Mouse (Mus musculus): Measurements from ENCODE around the gene Slc17a4. TPM values are rescaled to one million over a fixed set of nuclear protein-coding genes. Genes with fewer than 3 reads are reported as not detected.

Gene Slc17a4
- 0.14 and 0.37 TPM in 2 replicates for polyA plus RNA-seq (2016; fragmentation: Nextera tagmentation; extraction: Ambion mirVana)

DNA sequence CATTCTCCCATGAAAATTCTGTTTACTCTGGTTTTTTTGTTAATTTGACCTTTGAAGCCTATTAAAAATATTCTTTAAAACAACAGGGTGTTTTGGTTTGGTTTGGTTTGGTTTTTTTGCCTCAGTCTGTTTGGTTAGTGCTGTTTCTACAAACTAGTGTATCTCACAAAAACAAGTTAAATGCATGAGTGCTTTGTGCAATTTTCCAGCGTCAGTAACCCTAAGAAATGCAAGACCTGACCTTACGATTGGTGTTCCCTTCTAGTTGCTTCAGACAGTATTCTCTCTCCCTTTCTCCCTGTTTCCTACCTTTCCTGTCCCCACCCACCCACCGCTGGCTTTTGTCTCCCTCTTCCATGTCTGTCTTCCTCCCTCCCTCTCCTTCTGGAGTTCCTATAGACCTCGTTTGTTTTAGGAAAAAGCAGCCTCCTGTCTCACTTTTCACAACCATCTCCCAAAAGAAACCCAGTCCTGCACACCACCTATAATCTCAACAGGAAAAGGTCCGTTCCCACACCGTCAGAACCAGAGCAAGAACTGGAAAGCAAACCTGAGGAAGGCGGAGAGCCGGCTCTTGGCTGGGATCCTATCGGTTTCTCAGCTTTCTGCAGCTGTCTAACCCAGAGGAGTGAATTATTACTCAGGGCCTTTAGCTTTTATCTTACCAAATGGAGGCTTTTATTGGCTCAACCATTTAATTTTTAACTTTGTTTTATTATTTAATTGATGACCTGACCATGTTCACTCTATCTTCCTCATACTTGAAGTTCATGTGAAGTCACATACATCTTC lies at the start of gene Slc17a4:
Gene Slc17a4 (minus strand): TSS at position 634 of the 792 bp plus-strand sequence.
- ATAC-seq (ENCODE audit: low FRiP score, low read depth): no peak
- Histone ChIP-seq H3K4me2 (replicated peaks) (no peak within 1 kb of the TSS), H3K27me3 (replicated peaks) (no peaks in the 10 kb centered on the region), H3K4me3 (no peak within 1 kb of the TSS), H3K36me3 (no peaks in the 10 kb centered on the region), H3K9ac (no peak within 1 kb of the TSS), H3K27ac (no peak within 1 kb of the TSS), H3K4me1 (peaks cover 3% of the 10 kb centered on the region; the same call in 1 of the 2 replicates), H3K9me3 (no peaks in the 10 kb centered on the region)
- whole genome bisulfite sequencing: 66% methylated on average over 9 of the region's 9 CpGs

DNA sequence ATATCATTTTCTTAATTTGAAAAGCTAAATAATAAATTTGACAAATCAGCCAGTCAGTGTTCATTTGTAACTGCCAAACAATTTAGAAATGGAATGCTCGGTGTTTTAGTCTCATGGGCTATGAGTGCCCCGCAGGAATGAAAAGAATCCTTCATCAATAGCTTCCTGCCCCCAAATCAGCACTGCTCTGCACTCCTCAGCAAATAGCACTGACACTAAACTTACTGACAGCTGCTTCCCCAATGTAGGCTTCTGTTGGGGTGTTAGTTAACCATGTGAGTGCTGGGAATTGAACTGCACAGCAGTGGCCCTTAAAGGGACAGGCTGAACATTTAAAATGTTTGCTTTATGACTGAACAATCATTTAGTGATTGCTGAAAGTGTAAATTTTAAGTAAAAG lies 45.0 kb upstream of the Slc17a4 start:
- no peak for ATAC-seq (ENCODE audit: low FRiP score, low read depth)
- Histone ChIP-seq H3K9ac (no peak overlapping the region), H3K27me3 (replicated peaks) (no peaks in the 10 kb centered on the region), H3K4me1 (no peaks in the 10 kb centered on the region), H3K9me3 (no peaks in the 10 kb centered on the region), H3K27ac (no peak overlapping the region), H3K4me2 (replicated peaks) (no peak overlapping the region), H3K4me3 (no peak overlapping the region), H3K36me3 (no peaks in the 10 kb centered on the region)
- 39% methylated on average over 2 of the region's 2 CpGs for WGBS

DNA sequence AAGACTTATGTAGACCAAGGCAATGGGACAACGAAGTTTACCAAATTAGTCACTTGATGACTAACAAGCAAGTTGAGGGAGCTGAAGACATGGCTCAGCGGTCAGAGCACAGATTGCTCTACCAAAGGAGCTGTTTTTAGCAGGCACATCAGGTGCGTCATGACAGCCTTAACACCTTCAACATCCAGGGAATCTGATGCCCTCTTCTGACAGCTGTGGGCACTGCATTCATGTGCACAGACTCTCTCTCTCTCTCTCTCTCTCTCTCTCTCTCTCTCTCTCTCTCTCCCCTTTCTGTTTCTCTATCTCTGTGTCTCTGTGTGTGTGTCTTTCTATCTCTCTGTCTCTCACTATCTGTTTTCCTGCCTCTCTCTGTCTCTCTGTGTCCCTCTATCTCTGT lies 36.1 kb upstream of the Slc17a4 start:
- ATAC-seq (ENCODE audit: low FRiP score, low read depth): no peak
- WGBS: 80% methylated on average over 3 of the region's 3 CpGs
- Histone ChIP-seq H3K4me3 (no peak overlapping the region), H3K36me3 (no peaks in the 10 kb centered on the region), H3K4me1 (no peaks in the 10 kb centered on the region), H3K27me3 (replicated peaks) (no peaks in the 10 kb centered on the region), H3K4me2 (replicated peaks) (no peak overlapping the region), H3K9me3 (no peaks in the 10 kb centered on the region), H3K9ac (no peak overlapping the region), H3K27ac (no peak overlapping the region)

- Histone ChIP-seq H3K4me3 (no peak overlapping the region), H3K27me3 (replicated peaks) (no peaks in the 10 kb centered on the region), H3K36me3 (no peaks in the 10 kb centered on the region), H3K9ac (no peak overlapping the region), H3K4me2 (replicated peaks) (no peak overlapping the region), H3K27ac (no peak overlapping the region), H3K9me3 (no peaks in the 10 kb centered on the region), H3K4me1 (no peaks in the 10 kb centered on the region)
- ATAC-seq (ENCODE audit: low FRiP score, low read depth): peak; percentile 75
- WGBS: 39% methylated on average over 14 of the region's 14 CpGs
Measured at GRCm38 (mm10) chr13:23949484-23950246, 34.9 kb upstream of the Slc17a4 start.

DNA sequence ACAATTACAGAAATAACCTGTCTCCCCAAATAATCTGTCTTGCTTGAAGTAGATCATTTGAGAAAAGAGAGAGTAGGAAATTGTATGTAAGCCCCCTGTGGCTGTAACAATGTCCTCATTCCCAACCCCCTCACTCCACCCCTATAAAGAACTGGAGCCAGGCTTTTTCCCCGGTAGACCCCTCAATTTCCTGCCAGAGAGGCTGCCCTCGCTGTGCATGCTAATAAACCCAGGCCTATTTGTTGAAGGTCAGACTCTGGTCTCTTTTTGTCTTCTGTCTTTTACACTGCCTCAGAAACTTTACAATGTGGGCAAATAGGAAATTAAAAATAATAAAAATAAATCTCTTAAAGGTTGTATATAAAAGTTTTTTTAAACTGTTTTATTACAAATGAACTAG lies 31.4 kb upstream of the Slc17a4 start:
- Histone ChIP-seq H3K27ac (no peak overlapping the region), H3K4me3 (no peak overlapping the region), H3K9me3 (no peaks in the 10 kb centered on the region), H3K27me3 (replicated peaks) (no peaks in the 10 kb centered on the region), H3K9ac (no peak overlapping the region), H3K4me2 (replicated peaks) (no peak overlapping the region), H3K36me3 (no peaks in the 10 kb centered on the region), H3K4me1 (no peaks in the 10 kb centered on the region)
- ATAC-seq (ENCODE audit: low FRiP score, low read depth): no peak
- 10% methylated on average over 2 of the region's 2 CpGs for WGBS

DNA sequence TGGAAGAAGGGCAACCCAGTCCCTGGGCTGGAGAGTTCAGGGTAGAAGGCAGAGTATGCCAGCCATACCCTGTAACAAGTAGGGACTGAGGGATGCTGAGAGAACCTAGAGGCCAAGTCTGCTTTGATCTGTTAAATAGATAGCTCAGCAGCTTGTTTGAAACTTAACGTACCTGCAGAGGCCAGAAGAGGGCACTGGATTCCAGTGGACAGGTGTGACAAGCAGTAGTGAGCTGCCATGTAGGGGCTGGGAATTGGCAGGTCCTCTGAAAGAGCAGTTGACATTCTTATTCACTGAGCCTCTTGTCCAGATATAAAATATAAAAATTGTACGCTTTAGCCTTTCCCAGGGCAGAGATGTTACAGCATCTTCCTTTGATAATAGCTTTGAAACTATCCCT lies 28.1 kb upstream of the Slc17a4 start:
- no peaks in the 10 kb centered on the region for H3K27me3 ChIP-seq (replicated peaks)
- H3K4me2 ChIP-seq (replicated peaks): no peak overlapping the region
- WGBS: 53% methylated on average over 2 of the region's 2 CpGs

DNA sequence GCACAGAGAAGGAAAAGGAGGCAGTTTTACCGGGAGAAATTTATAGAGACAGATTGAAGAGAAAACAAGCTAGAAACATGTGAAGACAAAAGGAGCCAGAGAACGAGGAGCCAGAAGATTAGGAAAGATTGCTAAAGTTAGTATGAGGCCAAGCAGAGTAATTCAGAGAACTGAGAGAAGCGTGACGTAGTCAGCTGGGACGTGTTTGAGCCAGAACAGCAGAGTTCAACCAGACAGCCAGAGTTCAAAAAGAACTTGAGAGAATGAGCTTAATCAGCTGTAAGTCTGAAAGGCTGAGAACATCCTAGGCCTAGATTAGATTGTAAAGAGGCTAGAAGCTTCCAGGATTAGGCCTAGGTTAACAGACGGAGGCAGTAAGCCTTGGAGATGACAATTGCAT lies 25.5 kb upstream of the Slc17a4 start:
- WGBS: 59% methylated on average over 6 of the region's 6 CpGs
- Histone ChIP-seq H3K9me3 (no peaks in the 10 kb centered on the region), H3K27me3 (replicated peaks) (no peaks in the 10 kb centered on the region), H3K4me3 (no peak overlapping the region), H3K9ac (no peak overlapping the region), H3K36me3 (no peaks in the 10 kb centered on the region), H3K4me2 (replicated peaks) (no peak overlapping the region), H3K4me1 (no peaks in the 10 kb centered on the region), H3K27ac (no peak overlapping the region)
- no peak for ATAC-seq (ENCODE audit: low FRiP score, low read depth)

More for the DNA sequence above, 28.1 kb upstream of the Slc17a4 start:
- H3K9ac ChIP-seq: no peak overlapping the region
- no peaks in the 10 kb centered on the region for H3K4me1 ChIP-seq
- no peak overlapping the region for H3K27ac ChIP-seq
- no peaks in the 10 kb centered on the region for H3K9me3 ChIP-seq
- no peak overlapping the region for H3K4me3 ChIP-seq
- no peaks in the 10 kb centered on the region for H3K36me3 ChIP-seq
- no peak for ATAC-seq (ENCODE audit: low FRiP score, low read depth)

GRCm38 (mm10) chr13:23938699-23939098 lies 23.9 kb upstream of the Slc17a4 start:
- H3K9ac ChIP-seq: no peak overlapping the region
- peaks cover 4% of the 10 kb centered on the region for H3K9me3 ChIP-seq
- H3K4me3 ChIP-seq: no peak overlapping the region
- no peak overlapping the region for H3K27ac ChIP-seq
- H3K27me3 ChIP-seq (replicated peaks): no peaks in the 10 kb centered on the region
- H3K4me2 ChIP-seq (replicated peaks): no peak overlapping the region
- H3K4me1 ChIP-seq: no peaks in the 10 kb centered on the region
- no peak for ATAC-seq (ENCODE audit: low FRiP score, low read depth)
- H3K36me3 ChIP-seq: no peaks in the 10 kb centered on the region
- WGBS: 81% methylated on average over 1 of the region's 1 CpGs

GRCm38 (mm10) chr13:23934211-23934520 lies 19.4 kb upstream of the Slc17a4 start, which contains the start of gene Hist1h2aa:
Hist1h2aa (plus strand) TSS chr13:23934462.
- Histone ChIP-seq H3K4me1 (no peaks in the 10 kb centered on the region), H3K36me3 (no peaks in the 10 kb centered on the region), H3K9ac (no peak within 1 kb of the TSS), H3K27ac (no peak within 1 kb of the TSS), H3K4me3 (no peak within 1 kb of the TSS), H3K4me2 (replicated peaks) (no peak within 1 kb of the TSS), H3K9me3 (peaks cover 4% of the 10 kb centered on the region), H3K27me3 (replicated peaks) (no peaks in the 10 kb centered on the region)
- WGBS: 91% methylated on average over 10 of the region's 10 CpGs
- ATAC-seq (ENCODE audit: low FRiP score, low read depth): no peak

- 95% methylated on average over 39 of the region's 39 CpGs for WGBS
- Histone ChIP-seq H3K4me3 (no peak within 1 kb of the TSS), H3K9me3 (peaks cover 4% of the 10 kb centered on the region), H3K4me2 (replicated peaks) (no peak within 1 kb of the TSS), H3K9ac (no peak within 1 kb of the TSS), H3K27me3 (replicated peaks) (no peaks in the 10 kb centered on the region), H3K36me3 (no peaks in the 10 kb centered on the region), H3K27ac (no peak within 1 kb of the TSS), H3K4me1 (no peaks in the 10 kb centered on the region)
- ATAC-seq (ENCODE audit: low FRiP score, low read depth): no peak
Measured at GRCm38 (mm10) chr13:23933421-23934210, 18.8 kb upstream of the Slc17a4 start, which contains the start of gene Hist1h2ba. Hist1h2ba (minus strand) TSS chr13:23934156.

DNA sequence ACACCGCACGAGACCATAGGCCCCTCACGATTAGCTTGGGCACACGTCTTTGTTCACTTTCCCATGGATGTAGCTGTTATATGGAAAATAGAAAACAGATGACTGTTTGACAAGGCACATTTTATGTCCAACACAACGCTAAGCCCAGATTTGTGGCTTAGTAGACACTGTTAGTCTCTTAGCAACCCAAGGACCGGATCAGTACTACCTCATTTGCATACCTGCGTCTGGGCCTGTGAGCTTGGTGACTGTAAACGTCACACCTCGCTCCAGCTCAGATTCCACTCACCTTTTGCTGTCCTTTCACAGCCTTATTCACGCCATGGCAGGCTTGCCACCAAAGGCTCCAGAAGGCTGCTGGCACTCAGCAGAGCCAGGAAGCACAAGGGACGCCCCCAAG lies 16.1 kb upstream of the Slc17a4 start:
- WGBS: 84% methylated on average over 11 of the region's 11 CpGs
- ATAC-seq (ENCODE audit: low FRiP score, low read depth): no peak
- Histone ChIP-seq H3K9me3 (peaks cover 4% of the 10 kb centered on the region), H3K4me3 (no peak overlapping the region), H3K4me2 (replicated peaks) (no peak overlapping the region), H3K4me1 (no peaks in the 10 kb centered on the region), H3K27ac (no peak overlapping the region), H3K27me3 (replicated peaks) (no peaks in the 10 kb centered on the region), H3K36me3 (no peaks in the 10 kb centered on the region), H3K9ac (no peak overlapping the region)

DNA sequence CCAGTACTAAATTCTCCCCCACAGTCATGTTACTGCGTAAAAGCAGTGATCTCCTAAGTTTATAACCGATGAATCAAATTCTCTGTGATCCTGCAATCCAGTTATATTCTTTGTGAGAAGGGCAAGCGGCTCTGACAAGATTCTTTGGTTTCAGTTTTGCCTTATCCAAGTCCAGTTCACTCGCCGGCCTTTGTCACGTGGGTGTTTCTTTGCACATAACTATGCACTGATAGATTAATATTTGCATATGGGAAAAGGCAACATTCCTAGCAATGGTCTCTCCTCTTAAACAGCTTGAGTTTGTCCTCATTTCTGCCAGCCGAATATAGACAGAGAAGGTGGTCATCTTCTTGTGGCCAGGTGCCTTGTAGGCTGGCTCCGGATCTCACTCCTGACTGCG lies 15.7 kb upstream of the Slc17a4 start:
- Histone ChIP-seq H3K4me1 (no peaks in the 10 kb centered on the region), H3K4me2 (replicated peaks) (no peak overlapping the region), H3K9ac (no peak overlapping the region), H3K27ac (no peak overlapping the region), H3K9me3 (peaks cover 4% of the 10 kb centered on the region), H3K36me3 (no peaks in the 10 kb centered on the region), H3K4me3 (no peak overlapping the region), H3K27me3 (replicated peaks) (no peaks in the 10 kb centered on the region)
- 94% methylated on average over 9 of the region's 9 CpGs for WGBS
- ATAC-seq (ENCODE audit: low FRiP score, low read depth): no peak

All from neural tube, embryonic 12.5 days (tissue).